Mouse (Mus musculus): ENCODE measurements around the gene Tjp3.

Tjp3 gene

DNA sequence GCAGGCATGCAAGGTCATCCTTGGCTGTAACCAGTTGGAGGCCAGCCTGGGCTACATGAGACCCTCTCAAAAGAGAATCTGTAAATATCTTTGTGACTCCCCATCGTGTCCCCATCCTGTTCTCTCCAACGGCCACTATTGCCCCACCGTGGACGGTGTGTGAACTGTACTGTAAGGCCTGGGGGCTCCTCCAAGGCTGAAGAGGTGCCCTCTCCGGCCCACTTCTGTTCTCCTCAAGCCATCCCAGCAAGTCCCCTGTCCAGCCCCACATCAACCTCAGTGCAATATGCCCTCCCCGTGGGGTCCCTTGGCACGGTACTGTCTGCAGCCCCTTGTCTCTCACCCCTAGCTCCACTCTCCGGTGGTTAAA, 27.9 kb upstream of the Tjp3 start:
- peak; percentile 43 for DNase-seq (ENCODE audit: low read depth, low spot score)

- no peak for DNase-seq (ENCODE audit: low read depth, low spot score)
Observed at GRCm38 (mm10) chr10:81318589-81319329, 27.4 kb upstream of the Tjp3 start.

DNA sequence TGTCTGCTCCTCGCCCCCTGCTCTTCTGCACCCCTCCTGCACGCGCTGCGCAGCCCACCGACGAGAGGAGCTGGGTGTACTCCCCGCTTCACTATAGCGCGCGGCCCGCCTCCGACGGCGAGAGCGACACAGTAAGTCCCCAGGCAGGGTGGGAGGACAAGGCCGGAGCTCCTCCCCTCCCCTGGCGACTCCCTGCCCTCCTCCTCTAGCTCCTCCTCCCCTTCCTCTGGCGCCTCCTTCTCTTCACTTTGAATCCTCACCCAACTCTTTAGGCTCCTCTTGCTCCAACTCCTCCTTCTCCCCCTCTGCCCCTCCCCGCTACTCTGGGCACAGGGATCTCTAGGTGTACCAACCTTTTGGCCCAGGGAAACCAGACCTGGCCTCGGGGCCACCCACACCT, 25.9 kb upstream of the Tjp3 start:
- DNase-seq (ENCODE audit: low read depth, low spot score) = peak; percentile 53

DNA sequence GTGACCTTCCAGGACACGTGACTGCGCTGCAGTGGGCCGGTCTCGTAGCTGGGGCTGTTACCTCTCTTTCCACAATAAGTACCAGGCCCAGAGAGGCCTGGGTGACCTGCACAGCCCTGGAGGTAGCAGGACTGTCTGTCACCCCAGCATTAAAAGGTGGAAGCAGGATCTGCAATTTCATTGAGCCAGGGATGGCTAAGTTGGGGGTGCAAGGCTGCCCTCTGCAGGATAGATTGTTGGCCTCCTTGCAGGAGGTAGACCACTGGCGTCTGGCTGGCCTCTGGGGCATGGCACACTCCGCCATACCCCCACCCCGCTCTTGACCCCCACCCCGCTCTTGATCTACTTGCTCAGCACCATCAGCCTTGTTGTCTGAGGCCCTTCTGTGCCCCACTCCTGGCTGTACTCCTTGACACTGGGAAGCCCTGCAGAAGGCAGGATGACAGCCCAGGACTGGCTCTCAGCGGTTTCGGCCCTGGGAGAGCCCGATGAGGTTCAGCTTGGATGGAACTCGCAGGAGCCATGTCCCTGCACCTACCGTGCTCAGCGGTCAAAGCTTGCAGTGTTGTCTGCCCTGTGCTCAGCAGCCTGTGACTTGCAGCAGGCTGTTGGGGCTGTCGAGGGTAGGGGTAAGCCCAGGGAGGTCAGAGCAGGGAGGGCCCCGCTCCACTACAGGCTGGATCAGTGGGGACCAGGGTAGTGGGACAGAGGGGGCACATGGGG, 25.1 kb upstream of the Tjp3 start:
- peak; percentile 57 for DNase-seq (ENCODE audit: low read depth, low spot score)

DNA sequence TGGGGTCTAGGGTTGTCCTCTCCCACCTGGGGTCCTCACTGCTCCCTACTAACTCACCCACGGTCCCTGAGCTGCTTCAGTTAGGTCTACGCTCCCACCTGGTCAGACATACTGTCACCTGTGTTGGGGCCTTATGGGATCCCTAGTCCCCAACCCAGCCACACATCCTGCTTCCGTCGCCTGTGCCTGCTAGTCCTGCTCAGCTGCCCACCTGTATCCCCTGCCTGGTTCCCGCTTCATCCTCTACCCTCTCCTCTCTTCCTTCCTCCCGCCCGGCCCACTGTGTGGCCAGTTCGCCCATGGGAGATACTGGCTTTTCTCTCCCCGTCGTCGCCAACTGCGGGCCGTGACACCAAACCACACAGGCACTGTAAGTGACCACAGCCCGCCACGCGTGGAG, 24.2 kb upstream of the Tjp3 start:
- DNase-seq (ENCODE audit: low read depth, low spot score) = no peak

DNA sequence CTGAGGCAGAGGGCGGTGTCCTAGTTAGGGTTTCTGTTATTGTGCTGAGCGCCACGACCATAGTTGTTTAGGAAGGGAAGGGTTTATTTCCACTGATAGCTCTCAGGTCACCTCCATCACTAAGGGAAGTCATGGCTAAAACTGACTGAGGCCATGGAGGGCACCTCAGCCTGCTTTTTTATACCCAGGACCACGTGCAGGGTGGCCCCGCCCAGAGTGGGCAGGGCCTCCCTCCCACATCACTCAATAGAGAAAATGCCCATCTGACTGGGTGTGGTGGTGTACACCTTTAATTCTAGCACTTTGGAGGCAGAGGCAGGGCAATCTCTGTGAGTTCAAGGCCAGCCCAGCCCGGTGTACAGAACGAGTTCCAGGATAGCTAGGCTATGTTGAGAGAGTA, 22.8 kb upstream of the Tjp3 start:
- DNase-seq (ENCODE audit: low read depth, low spot score) = no peak

GRCm38 (mm10) chr10:81313581-81313980, 22.2 kb upstream of the Tjp3 start:
- no peak for DNase-seq (ENCODE audit: low read depth, low spot score)

- peak; percentile 73 for DNase-seq (ENCODE audit: low read depth, low spot score)
Observed at GRCm38 (mm10) chr10:81309571-81309970, 18.2 kb upstream of the Tjp3 start.

DNA sequence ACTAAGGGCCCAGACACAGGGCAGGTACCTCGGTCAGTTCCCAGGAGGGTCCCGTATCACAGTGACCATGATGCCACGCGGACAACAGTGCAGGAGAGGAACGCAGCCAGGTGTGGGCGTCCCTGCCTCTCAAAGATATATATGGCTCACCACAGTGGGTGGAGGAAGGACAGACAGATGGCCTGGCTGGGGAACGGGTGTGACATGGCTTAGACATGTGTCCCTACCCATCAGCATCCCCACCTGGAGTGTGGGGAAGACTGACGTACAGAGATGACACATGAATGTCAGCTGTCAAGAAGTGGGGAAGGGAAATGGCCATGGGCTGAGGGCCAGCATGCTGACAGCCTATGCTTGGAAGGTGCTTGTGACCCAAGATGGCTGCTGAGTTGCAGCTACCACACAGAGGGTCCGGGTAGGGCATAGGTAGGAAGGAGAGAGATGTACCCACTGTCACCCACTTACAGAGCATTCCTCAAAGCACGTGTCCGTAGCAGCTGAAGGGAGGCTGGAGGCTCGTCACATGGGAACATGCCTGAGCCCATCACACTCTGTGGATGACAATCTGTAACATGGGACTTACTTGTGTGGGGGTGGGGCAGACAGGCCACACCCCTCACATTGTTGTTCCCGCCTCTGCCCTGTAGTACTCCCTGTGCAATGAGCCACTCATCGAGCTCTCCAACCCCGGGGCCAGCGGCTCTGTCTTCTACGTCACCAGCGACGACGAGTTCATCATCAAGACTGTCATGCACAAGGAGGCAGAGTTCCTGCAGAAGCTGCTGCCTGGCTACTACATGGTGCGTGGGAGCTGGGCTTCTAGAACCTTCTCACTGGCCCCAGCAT, 15.7 kb upstream of the Tjp3 start:
- DNase-seq (ENCODE audit: low read depth, low spot score) = no peak

DNA sequence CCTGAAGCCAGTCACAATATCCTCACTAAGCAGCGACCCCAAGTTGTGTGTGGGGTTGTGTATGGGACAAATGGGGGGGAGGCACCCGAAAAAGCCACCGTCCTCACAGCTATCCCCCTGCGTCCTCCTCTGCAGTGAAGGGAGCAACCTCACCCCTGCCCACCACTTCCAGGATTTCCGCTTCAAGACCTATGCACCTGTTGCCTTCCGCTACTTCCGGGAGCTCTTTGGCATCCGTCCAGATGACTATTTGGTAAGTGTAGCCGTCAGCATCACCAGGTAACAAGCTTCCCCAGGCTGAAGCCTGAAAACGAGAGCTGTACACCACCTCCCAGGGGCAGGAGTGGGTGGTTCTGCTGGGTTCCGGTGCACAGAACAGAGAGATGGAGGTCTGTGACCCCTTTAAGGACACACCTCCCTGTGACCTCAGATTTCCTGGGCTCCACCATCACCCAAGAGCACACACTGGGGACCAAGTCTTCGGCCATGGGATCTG, 14.8 kb upstream of the Tjp3 start:
- DNase-seq (ENCODE audit: low read depth, low spot score) = no peak

DNA sequence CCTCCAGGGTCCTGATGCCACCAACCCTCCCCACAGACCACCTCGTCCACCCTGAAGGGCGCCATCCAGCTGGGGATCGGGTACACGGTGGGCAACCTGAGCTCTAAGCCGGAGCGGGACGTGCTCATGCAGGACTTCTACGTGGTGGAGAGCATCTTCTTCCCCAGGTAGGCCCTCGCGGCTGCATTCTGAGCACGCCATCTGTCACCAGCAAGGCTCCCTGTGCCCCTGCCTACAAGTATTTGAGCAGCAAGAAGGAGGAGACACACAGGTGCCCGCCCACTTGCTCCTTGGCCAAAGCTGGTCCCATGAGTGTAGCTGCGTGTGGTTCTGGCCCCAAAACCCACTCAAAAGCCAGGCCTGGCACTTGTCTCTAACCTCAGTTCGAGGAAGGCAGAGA, 14.3 kb upstream of the Tjp3 start:
- DNase-seq (ENCODE audit: low read depth, low spot score) = no peak

DNA sequence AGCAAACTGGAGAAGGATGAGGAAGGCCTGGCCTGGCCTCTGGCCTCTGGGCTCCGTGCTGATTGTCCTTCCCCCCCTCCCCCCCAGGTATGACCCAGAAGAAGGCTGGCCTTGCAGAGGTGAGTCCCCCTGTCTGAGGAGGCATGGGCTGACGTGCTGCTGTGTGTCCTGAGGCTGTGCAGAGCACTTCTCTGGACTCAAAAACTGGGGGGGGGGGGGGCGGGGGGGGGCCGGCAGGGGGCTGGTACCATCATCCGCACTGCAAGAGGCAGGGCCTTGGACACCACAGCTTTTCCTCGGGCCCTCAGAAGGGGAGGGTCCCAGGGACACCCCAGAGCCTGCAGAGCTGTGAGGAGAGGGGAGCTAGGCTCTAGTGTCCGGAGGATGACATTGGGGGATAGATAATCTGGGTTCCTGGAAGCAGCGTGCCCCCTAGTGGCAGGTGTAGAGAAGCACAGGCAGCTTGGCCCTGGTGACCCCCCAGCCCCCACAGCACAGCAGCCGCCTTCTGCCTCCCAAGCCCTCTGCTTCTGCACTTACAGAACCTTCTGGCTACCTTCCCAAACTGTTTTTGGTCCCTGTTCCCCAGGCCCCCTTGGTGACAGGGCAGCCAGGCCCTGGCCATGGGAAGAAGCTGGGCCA, 13.3 kb upstream of the Tjp3 start:
- peak; percentile 83 for DNase-seq (ENCODE audit: low read depth, low spot score)

- DNase-seq (ENCODE audit: low read depth, low spot score) = peak; percentile 73
Observed at GRCm38 (mm10) chr10:81303761-81304160, 12.4 kb upstream of the Tjp3 start.

- DNase-seq (ENCODE audit: low read depth, low spot score) = no peak
Observed at GRCm38 (mm10) chr10:81303258-81303657, 11.9 kb upstream of the Tjp3 start.

DNA sequence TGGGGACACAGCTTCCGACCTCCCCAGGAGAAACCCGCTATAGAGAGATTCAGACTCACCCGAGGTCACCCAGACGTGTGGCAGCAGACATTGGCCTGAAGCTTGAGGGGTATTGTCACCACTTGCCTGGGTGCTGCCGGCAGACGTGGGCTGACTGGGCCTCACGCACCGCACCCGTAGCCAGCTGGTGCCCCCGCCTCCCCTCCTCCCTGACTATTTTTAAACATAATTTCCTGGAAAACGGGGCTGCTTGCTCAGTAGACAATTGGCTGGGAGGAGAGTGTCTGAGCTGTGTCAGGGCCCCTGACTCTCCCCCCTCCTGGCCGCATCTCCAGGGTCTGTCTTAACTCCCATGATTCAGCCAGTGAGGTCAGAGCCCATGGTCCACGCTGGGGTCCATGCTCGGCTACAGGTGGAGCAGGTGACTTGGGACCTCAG, 11.4 kb upstream of the Tjp3 start:
- DNase-seq (ENCODE audit: low read depth, low spot score) = no peak

DNA sequence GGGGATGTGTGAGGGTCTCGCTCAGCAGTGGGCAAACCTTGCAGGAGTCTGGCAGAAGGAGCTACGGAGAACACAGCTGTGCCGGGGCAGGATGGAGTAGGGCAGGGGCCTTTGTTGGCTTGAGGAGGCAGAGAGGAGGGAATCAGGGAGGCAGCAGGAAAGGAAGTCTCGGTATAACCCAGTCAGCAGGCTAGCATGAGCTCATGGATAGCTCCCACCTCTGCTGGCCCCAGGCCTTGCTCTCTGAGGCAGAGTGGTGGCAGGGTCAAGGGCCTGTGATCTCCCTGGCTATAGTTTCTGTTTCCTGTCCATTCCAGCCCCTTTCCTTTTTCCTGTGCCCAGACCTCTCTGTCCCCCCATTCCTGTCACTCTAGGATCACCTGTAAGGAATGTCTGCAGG, 10.9 kb upstream of the Tjp3 start:
- no peak for DNase-seq (ENCODE audit: low read depth, low spot score)

DNA sequence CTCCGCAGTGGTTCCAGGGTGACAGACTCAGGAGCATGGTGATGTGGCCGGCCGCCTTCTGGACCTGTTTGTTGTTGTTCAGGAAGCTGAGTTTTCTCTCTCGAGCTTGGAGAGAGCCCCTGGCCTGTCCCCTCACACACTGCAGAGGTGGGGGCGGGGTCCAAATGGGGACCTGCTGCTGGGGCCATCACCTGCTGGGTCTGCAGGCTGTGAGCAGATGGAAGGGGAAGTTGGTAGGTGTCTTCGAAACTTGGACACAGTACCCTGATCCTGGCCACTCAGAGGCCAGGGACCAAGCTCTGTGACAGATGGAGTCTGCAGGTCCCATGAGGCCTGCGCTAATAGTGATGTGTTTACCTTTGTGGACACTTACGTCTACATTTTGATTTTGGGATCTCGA, 9.9 kb upstream of the Tjp3 start:
- DNase-seq (ENCODE audit: low read depth, low spot score) = no peak

GRCm38 (mm10) chr10:81300352-81300907, 9.0 kb upstream of the Tjp3 start:
- DNase-seq (ENCODE audit: low read depth, low spot score) = no peak

DNA sequence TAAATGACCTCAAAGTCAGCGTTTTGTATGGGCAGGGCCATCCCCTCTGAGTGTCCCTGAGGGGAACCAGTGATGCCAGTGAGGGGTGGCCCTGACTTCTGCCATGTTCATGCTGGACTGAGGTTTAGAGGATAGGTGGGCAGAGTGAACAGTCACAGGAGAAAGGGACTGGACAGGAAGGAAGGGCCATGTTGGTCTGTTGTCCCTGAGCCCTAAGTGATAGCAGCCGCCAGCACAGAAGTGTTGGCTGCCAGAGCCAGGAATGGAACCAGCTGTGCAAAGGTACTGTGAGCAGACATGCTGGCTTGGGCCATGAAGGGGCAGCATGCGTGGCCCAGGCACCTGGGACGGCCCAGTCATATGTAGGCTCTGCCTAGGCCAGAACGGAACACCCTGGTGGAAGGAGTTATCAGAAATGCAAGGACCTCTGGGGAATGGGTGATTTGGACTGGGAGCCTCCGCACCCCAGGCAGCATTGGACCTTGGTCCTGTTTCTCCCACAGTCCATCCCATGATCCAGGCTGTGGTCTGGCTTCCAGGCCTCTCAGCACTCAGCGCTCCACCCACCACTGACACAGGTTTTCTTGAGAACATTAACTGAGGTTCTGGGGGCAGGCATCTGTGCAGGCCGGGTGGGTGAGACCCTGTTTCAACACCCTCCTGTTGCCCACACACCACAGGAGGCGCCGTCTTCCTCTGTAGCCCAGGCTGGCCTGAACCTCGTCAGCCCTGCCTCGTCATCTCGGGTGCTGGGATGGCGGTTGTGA, 8.4 kb upstream of the Tjp3 start:
- no peak for DNase-seq (ENCODE audit: low read depth, low spot score)

- DNase-seq (ENCODE audit: low read depth, low spot score) = peak; percentile 66
Observed at GRCm38 (mm10) chr10:81298369-81299100, 7.2 kb upstream of the Tjp3 start.
